Mouse (Mus musculus) spleen, adult 2 months (tissue): ENCODE measurements around the gene Ucn2.

Source experiments
- CTCF ChIP-seq: fragments of 200-500 bp; IDR thresholded peaks from 2 replicates; pipeline ENCODE4 v1.5.1; 2011; ENCODE audit warnings: mild to moderate bottlenecking, inconsistent platforms; ENCODE audit not compliant: insufficient read depth, insufficient read length, insufficient replicate concordance; ENCODE audit errors: extremely low read depth
- POLR2A ChIP-seq: fragments of 200-500 bp; IDR thresholded peaks from 2 replicates; pipeline ENCODE4 v1.6.1; 2011; ENCODE audit warnings: low read depth, low read length, inconsistent platforms

GRCm38 (mm10) chr9:109016973-109017604 is 31.3 kb downstream of the Ucn2 start:
- TF ChIP-seq CTCF, result no peak
- no peak for TF ChIP-seq POLR2A
